Mouse (Mus musculus): ENCODE measurements around the gene Atxn1. TPM values are rescaled to one million over a fixed set of nuclear protein-coding genes. Genes with fewer than 3 reads are reported as not detected.

Atxn1 gene
- polyA plus RNA-seq, 1 experiment: 7.2 TPM

GRCm38 (mm10) chr13:45953098-45953497 lies 11.7 kb downstream of the Atxn1 start:
- Histone ChIP-seq H3K27ac (replicated peaks; ENCODE audit: low read depth, low read length) (no peak overlapping the region), H3K4me3 (ENCODE audit: insufficient read depth, low read depth, low read length) (no peak overlapping the region), H3K4me1 (ENCODE audit: control insufficient read depth, insufficient read depth, insufficient read length, low read length) (no peaks in the 10 kb centered on the region)

DNA sequence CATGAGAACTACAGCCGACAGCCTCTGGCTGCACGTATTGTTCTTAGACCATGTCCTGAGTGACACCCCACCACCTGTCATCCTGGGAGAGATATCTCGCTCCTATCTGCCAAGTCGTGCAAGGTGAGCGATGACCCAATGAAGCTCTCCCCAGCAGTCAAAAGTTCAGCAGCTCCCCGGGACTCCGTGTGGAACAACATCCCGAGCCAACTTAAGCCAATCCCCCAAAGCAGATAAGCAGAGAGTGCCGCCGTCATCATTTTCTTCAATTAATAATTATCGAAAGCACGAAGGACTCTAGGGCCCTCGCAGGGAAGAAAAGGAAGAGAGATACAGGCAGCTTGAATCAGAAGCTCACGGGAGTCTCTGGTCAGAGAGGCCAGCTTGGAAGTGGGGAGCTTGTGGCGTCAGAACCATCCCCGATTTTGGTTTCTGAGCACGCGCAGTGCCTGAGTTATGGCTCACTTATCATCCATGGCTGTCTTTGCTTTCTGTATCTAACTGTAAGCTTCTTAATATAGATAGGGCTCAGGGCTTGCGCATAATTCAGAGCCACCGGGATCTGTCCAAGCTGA lies 13.7 kb downstream of the Atxn1 start:
- Histone ChIP-seq H3K4me3 (ENCODE audit: insufficient read depth, low read depth, low read length) (no peak overlapping the region), H3K4me1 (ENCODE audit: control insufficient read depth, insufficient read depth, insufficient read length, low read length) (peaks cover 4% of the 10 kb centered on the region; the same call in 1 of the 2 replicates), H3K27ac (replicated peaks; ENCODE audit: low read depth, low read length) (no peak overlapping the region)

- Histone ChIP-seq H3K4me1 (ENCODE audit: control insufficient read depth, insufficient read depth, insufficient read length, low read length) (peaks cover 5% of the 10 kb centered on the region), H3K27ac (replicated peaks; ENCODE audit: low read depth, low read length) (no peak overlapping the region), H3K4me3 (ENCODE audit: insufficient read depth, low read depth, low read length) (no peak overlapping the region)
These were observed 14.4 kb downstream of the Atxn1 start for GRCm38 (mm10) chr13:45950355-45950861.

GRCm38 (mm10) chr13:45946136-45946535 lies 18.7 kb downstream of the Atxn1 start:
- Histone ChIP-seq H3K4me1 (ENCODE audit: control insufficient read depth, insufficient read depth, insufficient read length, low read length) (peaks cover 11% of the 10 kb centered on the region), H3K27ac (replicated peaks; ENCODE audit: low read depth, low read length) (no peak overlapping the region), H3K4me3 (ENCODE audit: insufficient read depth, low read depth, low read length) (no peak overlapping the region)

DNA sequence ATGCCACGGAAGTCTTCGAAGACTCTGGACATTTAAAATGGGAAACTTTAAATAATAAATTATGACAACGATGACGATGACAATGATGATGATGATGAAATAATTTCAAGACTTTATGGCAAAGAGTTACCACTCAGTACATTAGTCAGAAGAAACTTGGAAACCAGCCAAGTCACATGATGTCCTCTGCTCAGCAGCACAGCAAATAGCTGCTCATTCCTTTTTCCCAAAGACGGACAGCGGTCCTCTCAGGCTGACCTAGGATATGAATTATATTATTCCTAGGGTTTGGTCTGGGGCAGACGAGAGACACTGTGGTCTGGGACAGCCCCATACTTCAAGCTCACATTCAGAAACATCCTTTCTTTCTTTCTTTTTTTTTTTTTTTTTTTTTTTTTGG lies 22.5 kb downstream of the Atxn1 start:
- H3K4me1 ChIP-seq (ENCODE audit: control insufficient read depth, insufficient read depth, insufficient read length, low read length): peaks cover 11% of the 10 kb centered on the region
- no peak overlapping the region for H3K27ac ChIP-seq (replicated peaks; ENCODE audit: low read depth, low read length)
- H3K4me3 ChIP-seq (ENCODE audit: insufficient read depth, low read depth, low read length): no peak overlapping the region

- peaks cover 7% of the 10 kb centered on the region; the same call in 1 of the 2 replicates for H3K4me1 ChIP-seq (ENCODE audit: control insufficient read depth, insufficient read depth, insufficient read length, low read length)
- H3K27ac ChIP-seq (replicated peaks; ENCODE audit: low read depth, low read length): no peak overlapping the region
- no peak overlapping the region for H3K4me3 ChIP-seq (ENCODE audit: insufficient read depth, low read depth, low read length)
These were observed 24.1 kb downstream of the Atxn1 start for GRCm38 (mm10) chr13:45940714-45941113.

GRCm38 (mm10) chr13:45939561-45939960 lies 25.2 kb downstream of the Atxn1 start:
- Histone ChIP-seq H3K4me1 (ENCODE audit: control insufficient read depth, insufficient read depth, insufficient read length, low read length) (no peaks in the 10 kb centered on the region), H3K27ac (replicated peaks; ENCODE audit: low read depth, low read length) (no peak overlapping the region), H3K4me3 (ENCODE audit: insufficient read depth, low read depth, low read length) (no peak overlapping the region)

GRCm38 (mm10) chr13:45938083-45938482 lies 26.7 kb downstream of the Atxn1 start:
- Histone ChIP-seq H3K4me1 (ENCODE audit: control insufficient read depth, insufficient read depth, insufficient read length, low read length) (no peaks in the 10 kb centered on the region), H3K4me3 (ENCODE audit: insufficient read depth, low read depth, low read length) (no peak overlapping the region), H3K27ac (replicated peaks; ENCODE audit: low read depth, low read length) (no peak overlapping the region)

GRCm38 (mm10) chr13:45936765-45937164 lies 28.0 kb downstream of the Atxn1 start:
- no peak overlapping the region for H3K27ac ChIP-seq (replicated peaks; ENCODE audit: low read depth, low read length)

GRCm38 (mm10) chr13:45935798-45936197 lies 29.0 kb downstream of the Atxn1 start:
- Histone ChIP-seq H3K27ac (replicated peaks; ENCODE audit: low read depth, low read length) (no peak overlapping the region), H3K4me1 (ENCODE audit: control insufficient read depth, insufficient read depth, insufficient read length, low read length) (no peaks in the 10 kb centered on the region), H3K4me3 (ENCODE audit: insufficient read depth, low read depth, low read length) (no peak overlapping the region)

More at GRCm38 (mm10) chr13:45936765-45937164, 28.0 kb downstream of the Atxn1 start:
- Histone ChIP-seq H3K4me3 (ENCODE audit: insufficient read depth, low read depth, low read length) (no peak overlapping the region), H3K4me1 (ENCODE audit: control insufficient read depth, insufficient read depth, insufficient read length, low read length) (no peaks in the 10 kb centered on the region)

- Histone ChIP-seq H3K4me3 (ENCODE audit: insufficient read depth, low read depth, low read length) (no peak overlapping the region), H3K27ac (replicated peaks; ENCODE audit: low read depth, low read length) (no peak overlapping the region)
These were observed 30.0 kb downstream of the Atxn1 start for GRCm38 (mm10) chr13:45934841-45935240.

GRCm38 (mm10) chr13:45934085-45934484 lies 30.7 kb downstream of the Atxn1 start:
- no peaks in the 10 kb centered on the region for H3K4me1 ChIP-seq (ENCODE audit: control insufficient read depth, insufficient read depth, insufficient read length, low read length)
- H3K27ac ChIP-seq (replicated peaks; ENCODE audit: low read depth, low read length): no peak overlapping the region
- H3K4me3 ChIP-seq (ENCODE audit: insufficient read depth, low read depth, low read length): no peak overlapping the region

More at GRCm38 (mm10) chr13:45934841-45935240, 30.0 kb downstream of the Atxn1 start:
- H3K4me1 ChIP-seq (ENCODE audit: control insufficient read depth, insufficient read depth, insufficient read length, low read length): no peaks in the 10 kb centered on the region

GRCm38 (mm10) chr13:45932491-45932921 lies 32.3 kb downstream of the Atxn1 start:
- H3K4me1 ChIP-seq (ENCODE audit: control insufficient read depth, insufficient read depth, insufficient read length, low read length): no peaks in the 10 kb centered on the region
- H3K27ac ChIP-seq (replicated peaks; ENCODE audit: low read depth, low read length): no peak overlapping the region
- no peak overlapping the region for H3K4me3 ChIP-seq (ENCODE audit: insufficient read depth, low read depth, low read length)

DNA sequence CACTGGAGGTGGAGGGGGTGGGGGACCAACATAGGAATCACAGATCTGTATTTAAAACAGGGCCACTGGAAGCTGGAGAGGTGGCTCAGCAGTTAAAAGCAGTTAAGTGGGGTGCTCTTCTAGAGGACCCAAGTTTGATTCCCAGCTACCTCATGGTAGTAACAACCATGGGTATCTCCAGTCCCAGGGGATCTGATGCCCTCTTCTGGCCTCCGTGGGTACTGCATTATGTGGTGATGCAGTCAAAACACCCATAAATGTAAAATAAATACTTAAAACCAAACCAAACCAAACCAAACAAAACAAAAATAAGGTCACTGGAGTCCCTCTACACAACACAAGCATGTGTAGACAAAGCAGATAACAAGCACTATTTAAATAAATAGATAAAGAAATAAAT lies 32.9 kb downstream of the Atxn1 start:
- H3K4me1 ChIP-seq (ENCODE audit: control insufficient read depth, insufficient read depth, insufficient read length, low read length): no peaks in the 10 kb centered on the region
- H3K4me3 ChIP-seq (ENCODE audit: insufficient read depth, low read depth, low read length): no peak overlapping the region
- 0 out of 2 replicates have a peak overlapping the region, but pooled peaks have one; percentile 3 for H3K27ac ChIP-seq (replicated peaks; ENCODE audit: low read depth, low read length)

DNA sequence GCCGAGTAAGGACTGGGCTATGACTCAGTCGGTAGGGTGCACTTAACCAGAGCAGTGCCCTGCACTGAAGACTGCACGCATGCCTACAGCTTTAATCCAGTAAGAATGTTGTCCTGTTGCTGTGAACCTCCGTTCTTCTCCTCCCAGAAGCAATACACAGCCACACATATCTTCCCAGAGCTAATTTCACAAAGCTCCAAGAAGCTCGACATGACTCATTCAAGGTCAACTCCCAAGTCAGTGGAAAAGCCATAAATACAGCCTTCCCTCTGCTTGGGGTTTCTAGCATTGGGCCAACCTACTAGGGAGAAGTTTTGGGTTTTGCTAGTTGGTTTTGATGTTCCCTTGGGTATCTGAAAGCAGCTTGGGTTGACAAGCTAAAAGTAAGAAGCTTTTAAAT lies 33.6 kb downstream of the Atxn1 start:
- Histone ChIP-seq H3K4me3 (ENCODE audit: insufficient read depth, low read depth, low read length) (no peak overlapping the region), H3K27ac (replicated peaks; ENCODE audit: low read depth, low read length) (no peak overlapping the region), H3K4me1 (ENCODE audit: control insufficient read depth, insufficient read depth, insufficient read length, low read length) (no peaks in the 10 kb centered on the region)

GRCm38 (mm10) chr13:45929744-45930143 lies 35.1 kb downstream of the Atxn1 start:
- Histone ChIP-seq H3K4me1 (ENCODE audit: control insufficient read depth, insufficient read depth, insufficient read length, low read length) (no peaks in the 10 kb centered on the region), H3K27ac (replicated peaks; ENCODE audit: low read depth, low read length) (no peak overlapping the region), H3K4me3 (ENCODE audit: insufficient read depth, low read depth, low read length) (no peak overlapping the region)

Data from brown adipose tissue, adult 24 weeks (tissue).